Mouse (Mus musculus): ENCODE data around the gene Ncoa3.

DNA sequence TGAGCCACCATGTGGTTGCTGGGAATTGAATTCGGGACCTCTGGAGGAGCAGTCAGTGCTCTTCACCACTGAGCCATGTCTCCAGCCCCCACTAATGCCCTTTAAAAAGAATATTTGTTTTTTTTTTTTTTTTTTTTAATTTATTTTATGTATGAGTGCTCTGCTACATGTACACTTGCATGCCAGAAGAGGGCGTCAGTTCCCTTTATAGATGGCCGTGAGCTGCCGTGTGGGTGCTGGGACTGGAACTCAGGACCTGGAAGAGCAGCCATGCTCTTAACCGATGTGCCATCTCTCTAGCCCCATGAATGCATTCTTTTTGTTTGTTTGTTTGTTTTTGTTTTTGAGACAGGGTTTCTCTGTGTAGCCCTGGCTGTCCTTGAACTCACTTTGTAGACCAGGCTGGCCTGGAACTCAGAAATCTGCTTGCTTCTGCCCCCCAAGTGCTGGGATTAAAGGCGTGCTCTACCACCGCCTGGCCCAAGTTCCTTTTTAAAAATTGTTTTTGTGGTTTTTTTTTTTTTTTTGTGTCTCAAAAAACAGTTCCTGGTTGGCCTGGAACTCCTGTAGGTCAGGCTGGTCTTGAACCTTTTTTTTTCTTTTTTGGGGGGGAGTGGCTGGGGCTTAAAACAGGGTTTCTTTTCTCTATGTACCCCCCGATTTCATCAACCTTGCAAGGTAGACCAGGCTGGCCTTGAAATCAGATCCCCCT, 5.0 kb downstream of the Ncoa3 start:
- TF ChIP-seq CTCF (IDR thresholded peaks at IDR 0.05; ENCODE audit: low read depth) (0 out of 2 replicates have a peak, but pooled peaks have one; percentile 13), EP300 (IDR thresholded peaks at IDR 0.05; ENCODE audit: low read depth) (no peak)

Measured in liver, embryonic 14.5 days (tissue).